Mouse (Mus musculus) G1E (cell line): ENCODE data around the gene Urgcp. TPM values are rescaled to one million over a fixed set of nuclear protein-coding genes. Genes with fewer than 3 reads are reported as not detected.

Source experiments
- ATAC-seq: 2 replicates; pipeline ENCODE4 v1.8.0; 2016; ENCODE audit warnings: mild to moderate bottlenecking; ENCODE audit not compliant: insufficient number of reproducible peaks, poor library complexity, low FRiP score, severe bottlenecking; ENCODE audit errors: extremely low read depth
- DNase-seq: peaks from one replicate; pipeline ENCODE4 v3.0.0; 2012; ENCODE audit warnings: low spot score
- H3K27me3 ChIP-seq: 2 replicates; pipeline ENCODE4 v1.6.1; 2012; ENCODE audit warnings: mild to moderate bottlenecking, low read length, inconsistent platforms; ENCODE audit not compliant: insufficient read depth
- H3K36me3 ChIP-seq: replicated peaks from 2 replicates; pipeline ENCODE3; 2012; ENCODE audit warnings: mild to moderate bottlenecking, inconsistent platforms
- H3K4me1 ChIP-seq: 2 replicates; pipeline ENCODE4 v1.6.1; 2012; ENCODE audit warnings: low read depth, low read length, inconsistent platforms, mixed read lengths; ENCODE audit not compliant: insufficient read depth
- H3K4me3 ChIP-seq: 2 replicates; pipeline ENCODE4 v1.5.1; 2012; ENCODE audit warnings: low read depth, mild to moderate bottlenecking, inconsistent platforms, low read length, moderate library complexity, mixed read lengths
- H3K9me3 ChIP-seq: replicated peaks from 2 replicates; pipeline ENCODE4 v1.6.1; 2012; ENCODE audit warnings: inconsistent platforms
- CTCF ChIP-seq: IDR thresholded peaks from 2 replicates; pipeline ENCODE4 v1.5.1; 2012; ENCODE audit warnings: low read depth, low read length, inconsistent platforms, mixed read lengths
- GATA1 ChIP-seq: IDR thresholded peaks from 2 replicates; pipeline ENCODE4 v1.6.1; 2012; ENCODE audit warnings: borderline replicate concordance, low read length, inconsistent platforms, mixed read lengths
- GATA2 ChIP-seq: IDR thresholded peaks from 2 replicates; pipeline ENCODE4 v1.6.1; 2012; ENCODE audit warnings: low read depth, low read length, inconsistent platforms, borderline replicate concordance
- POLR2AphosphoS5 ChIP-seq: IDR thresholded peaks from 2 replicates; pipeline ENCODE4 v1.6.1; 2012; ENCODE audit warnings: low read depth, low read length, inconsistent platforms; ENCODE audit not compliant: insufficient replicate concordance
- TAL1 ChIP-seq: conservative IDR thresholded peaks from 2 replicates; pipeline ENCODE4 v1.6.1; 2012; ENCODE audit warnings: low read depth, low read length, inconsistent platforms, mixed read lengths
- polyA plus RNA-seq: library from polyadenylated mRNA; stranded (reverse); fragments of >175 nt; gene quantifications from 2 replicates; pipeline ENCODE4 v1.2.3, GENCODE M21; 2012
- total RNA-seq, 2 experiments: library from RNA; stranded (forward) in 1 of 2; stranded (reverse) in 1 of 2; fragments of 200-1000 nt in 1 of 2; fragments of >200 nt in 1 of 2; fragmentation: Nextera tagmentation in 1 of 2; gene quantifications; 2 replicates each; pipeline ENCODE4 v1.2.3; 2014 to 2017

Gene Urgcp
- total and polyA plus RNA-seq, 3 experiments = 6.8 to 8.9 (median 7.9) TPM

- DNase-seq (no peak), ATAC-seq (no peak)
- TF ChIP-seq TAL1 (no peak), GATA1 (no peak), POLR2AphosphoS5 (no peak), GATA2 (no peak), CTCF (no peak)
- Histone ChIP-seq H3K9me3 (no peaks in the 10 kb centered on the region), H3K36me3 (peaks cover 18% of the 10 kb centered on the region), H3K4me3 (peak overlapping the region; percentile 90; the same call in 1 of the 2 replicates), H3K4me1 (peaks cover 25% of the 10 kb centered on the region), H3K27me3 (no peaks in the 10 kb centered on the region)
Observed at GRCm38 (mm10) chr11:5739846-5740245, 22.3 kb downstream of the Urgcp start.

GRCm38 (mm10) chr11:5738888-5739632 is 23.1 kb downstream of the Urgcp start:
- H3K4me1 ChIP-seq = peaks cover 28% of the 10 kb centered on the region
- DNase-seq (no peak), ATAC-seq (no peak)
- no peaks in the 10 kb centered on the region for H3K27me3 ChIP-seq
- H3K36me3 ChIP-seq = peaks cover 26% of the 10 kb centered on the region
- H3K9me3 ChIP-seq = no peaks in the 10 kb centered on the region
- TF ChIP-seq GATA2 (no peak), CTCF (no peak), GATA1 (no peak), TAL1 (no peak), POLR2AphosphoS5 (no peak)
- no peak overlapping the region for H3K4me3 ChIP-seq

- ATAC-seq (no peak), DNase-seq (no peak)
- no peak for TF ChIP-seq GATA2
- no peak for TF ChIP-seq CTCF
- no peak for TF ChIP-seq GATA1
- TF ChIP-seq TAL1 = no peak
- no peak for TF ChIP-seq POLR2AphosphoS5
- Histone ChIP-seq H3K27me3 (no peaks in the 10 kb centered on the region), H3K4me3 (no peak overlapping the region), H3K4me1 (peaks cover 32% of the 10 kb centered on the region), H3K36me3 (peaks cover 45% of the 10 kb centered on the region), H3K9me3 (no peaks in the 10 kb centered on the region)
Observed at GRCm38 (mm10) chr11:5737137-5737536, 25.0 kb downstream of the Urgcp start.

GRCm38 (mm10) chr11:5734323-5734722 is 27.9 kb downstream of the Urgcp start:
- DNase-seq (no peak), ATAC-seq (no peak)
- no peak overlapping the region for H3K4me3 ChIP-seq
- no peaks in the 10 kb centered on the region for H3K9me3 ChIP-seq
- peaks cover 73% of the 10 kb centered on the region for H3K36me3 ChIP-seq
- peaks cover 15% of the 10 kb centered on the region for H3K4me1 ChIP-seq
- TF ChIP-seq GATA2 (no peak), TAL1 (no peak), GATA1 (no peak), POLR2AphosphoS5 (no peak), CTCF (no peak)
- no peaks in the 10 kb centered on the region for H3K27me3 ChIP-seq

GRCm38 (mm10) chr11:5732401-5732800 is 29.8 kb downstream of the Urgcp start:
- peaks cover 74% of the 10 kb centered on the region for H3K36me3 ChIP-seq
- no peak for DNase-seq
- no peak for ATAC-seq
- TF ChIP-seq GATA2 = no peak
- no peak for TF ChIP-seq POLR2AphosphoS5
- TF ChIP-seq GATA1 = no peak
- TF ChIP-seq TAL1 = no peak
- TF ChIP-seq CTCF = no peak
- no peaks in the 10 kb centered on the region for H3K9me3 ChIP-seq
- no peak overlapping the region for H3K4me3 ChIP-seq
- no peaks in the 10 kb centered on the region for H3K27me3 ChIP-seq
- H3K4me1 ChIP-seq = peaks cover 9% of the 10 kb centered on the region

GRCm38 (mm10) chr11:5729582-5729981 is 32.6 kb downstream of the Urgcp start:
- no peak for ATAC-seq
- Histone ChIP-seq H3K4me1 (peaks cover 11% of the 10 kb centered on the region), H3K27me3 (no peaks in the 10 kb centered on the region), H3K4me3 (no peak overlapping the region), H3K9me3 (no peaks in the 10 kb centered on the region), H3K36me3 (peaks cover 74% of the 10 kb centered on the region)
- TF ChIP-seq GATA1 (no peak), TAL1 (no peak), CTCF (no peak), GATA2 (no peak), POLR2AphosphoS5 (no peak)
- DNase-seq = no peak
